Mouse (Mus musculus) right cerebral cortex, postnatal 10 days (tissue): ENCODE data around the gene Dcakd.
"Not testable (repeated sequence)": the region's sequence is repeated elsewhere in the genome, so short reads cannot be mapped to it uniquely, and the experiment has no call there.

Source experiments
- DNase-seq, 2 experiments: peaks; one replicate each; pipeline ENCODE4 v3.0.0; 2021; ENCODE audit warnings: low spot score in 2 of 2

The Dcakd gene

GRCm38 (mm10) chr11:102981151-102981890 is 46.8 kb downstream of the Dcakd start:
- DNase-seq, result no peak

DNA sequence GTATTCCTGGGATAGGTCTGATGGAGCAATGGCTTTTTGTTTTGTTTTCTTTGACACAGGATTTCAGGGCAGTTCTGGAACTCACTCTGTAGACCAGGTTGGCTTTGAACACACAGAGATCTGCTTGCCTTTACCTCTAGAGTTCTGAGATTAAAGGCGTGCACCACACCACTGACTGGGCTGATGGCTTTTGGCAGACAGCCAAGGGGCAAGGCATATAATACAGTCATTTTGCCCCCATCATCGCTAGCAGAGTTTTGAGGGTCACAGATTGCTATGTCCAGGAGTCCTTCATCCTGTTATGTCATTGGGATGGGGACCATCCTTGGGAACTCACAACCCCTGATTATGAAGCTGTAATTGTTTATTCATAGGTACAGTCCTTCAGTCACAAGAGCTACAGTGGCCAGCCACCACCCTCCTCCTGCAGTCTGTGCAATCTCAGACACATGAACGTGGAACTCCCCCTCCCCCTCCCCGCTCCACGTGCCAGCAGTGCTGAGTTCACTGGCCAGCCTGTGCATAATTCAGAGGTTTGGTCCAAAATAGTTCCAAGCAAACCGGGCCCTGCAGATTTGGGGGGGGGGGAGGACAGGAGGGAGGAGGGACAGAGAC is 50.0 kb downstream of the Dcakd start:
- no peak for DNase-seq

- not testable (repeated sequence) for DNase-seq
Measured at GRCm38 (mm10) chr11:102975966-102976365, 52.2 kb downstream of the Dcakd start.

- no peak for DNase-seq
Measured at GRCm38 (mm10) chr11:102972326-102972725, 55.8 kb downstream of the Dcakd start.

DNA sequence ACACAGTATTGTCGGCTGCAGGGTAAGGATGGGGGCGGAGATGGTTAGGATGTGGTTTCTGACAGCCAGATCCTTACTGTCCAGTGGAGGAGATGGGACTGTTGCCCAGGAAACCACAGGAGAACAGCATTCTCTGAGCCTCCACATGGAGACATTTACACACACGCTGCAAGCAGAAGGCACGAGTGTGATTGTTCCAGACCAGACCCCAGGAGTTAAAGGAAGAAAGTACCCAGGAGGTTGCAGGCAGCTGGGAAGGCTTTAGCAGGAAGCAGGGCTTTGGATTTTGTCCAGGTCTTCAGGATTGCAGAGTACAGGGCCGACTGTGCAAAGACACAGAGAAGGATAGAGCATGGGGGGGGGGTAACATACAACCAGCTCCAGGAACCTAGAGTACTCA is 56.5 kb downstream of the Dcakd start:
- DNase-seq, result peak; percentile 38 to 58

GRCm38 (mm10) chr11:102964547-102965091 is 63.5 kb downstream of the Dcakd start:
- DNase-seq, result no peak

DNA sequence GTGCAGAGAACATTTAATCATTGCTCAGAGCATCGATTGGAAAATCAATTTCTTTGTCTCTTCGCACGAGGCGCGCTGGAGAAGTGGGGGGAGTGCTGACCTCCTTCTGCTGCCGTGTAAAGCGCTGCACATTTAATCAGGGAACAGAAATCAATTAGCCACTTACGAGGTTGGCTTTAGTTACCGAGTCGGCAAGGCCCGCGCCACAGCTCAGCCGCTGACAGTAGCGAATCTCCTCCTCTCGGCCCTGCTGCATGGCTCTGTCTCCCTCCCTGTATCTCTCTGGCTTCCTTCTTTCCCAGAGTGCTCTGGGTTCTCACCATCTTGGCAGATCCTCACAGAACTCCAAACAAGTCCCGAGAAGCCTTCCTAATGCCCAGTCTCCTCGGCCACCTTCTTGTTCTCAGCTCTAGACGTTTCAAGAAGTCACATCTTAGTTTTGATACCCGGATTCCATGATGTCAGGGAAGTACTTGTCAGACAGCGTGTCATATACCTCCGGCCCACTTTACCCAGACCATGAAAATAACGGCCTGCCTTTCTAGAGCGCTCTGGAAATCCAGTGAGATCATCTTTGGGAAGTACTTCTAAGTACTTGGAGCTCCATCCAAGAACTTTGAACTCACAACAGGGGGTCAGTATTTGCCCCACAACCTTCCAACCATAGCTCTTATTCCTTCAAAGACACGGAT is 64.1 kb downstream of the Dcakd start:
- DNase-seq, result no peak

GRCm38 (mm10) chr11:102963246-102963854 is 64.8 kb downstream of the Dcakd start:
- DNase-seq, result no peak

- no peak for DNase-seq
Measured at GRCm38 (mm10) chr11:102962861-102963245, 65.3 kb downstream of the Dcakd start.

GRCm38 (mm10) chr11:102961082-102961481 is 67.1 kb downstream of the Dcakd start:
- DNase-seq, result no peak

DNA sequence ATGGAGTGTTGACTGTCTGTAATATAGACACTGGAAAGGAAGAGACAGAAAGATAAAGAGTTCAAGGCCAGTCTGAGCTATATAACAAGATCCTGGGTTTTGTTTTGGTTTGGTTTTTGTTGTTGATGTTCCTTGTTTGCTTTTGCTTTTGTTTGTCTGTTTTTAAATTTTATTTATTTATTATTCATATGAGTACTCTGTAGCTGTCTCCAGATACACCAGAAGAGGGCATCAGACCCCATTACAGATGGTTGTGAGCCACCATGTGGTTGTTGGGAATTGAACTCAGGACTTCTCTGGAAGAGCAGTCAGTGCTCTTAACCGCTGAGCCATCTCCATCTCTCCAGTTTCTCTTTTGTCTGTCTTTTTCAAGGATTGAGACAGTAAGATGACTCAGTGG is 69.3 kb downstream of the Dcakd start:
- DNase-seq, result no peak

GRCm38 (mm10) chr11:102958431-102958830 is 69.7 kb downstream of the Dcakd start:
- no peak for DNase-seq

DNA sequence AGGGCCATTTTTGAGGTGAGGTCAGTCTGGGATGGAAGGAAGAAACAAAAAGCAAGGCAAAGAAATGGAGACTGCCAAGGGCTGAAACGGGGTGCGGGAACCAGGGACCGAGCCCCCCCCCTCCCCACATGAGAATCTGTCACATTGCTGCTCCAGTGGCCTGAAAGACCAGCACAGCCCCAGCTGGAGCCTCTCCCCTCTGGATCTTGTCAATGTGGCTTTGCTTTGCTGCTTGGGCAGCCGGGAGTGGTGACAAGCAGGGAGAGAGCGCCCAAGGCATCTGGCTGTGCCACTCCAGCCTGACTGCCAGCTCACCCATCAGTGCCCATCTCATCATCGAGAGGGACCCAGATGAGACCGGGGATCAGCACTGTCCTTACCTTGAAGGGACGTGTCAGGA is 70.4 kb downstream of the Dcakd start:
- no peak for DNase-seq

- no peak for DNase-seq
Measured at GRCm38 (mm10) chr11:102956962-102957614, 71.0 kb downstream of the Dcakd start.

DNA sequence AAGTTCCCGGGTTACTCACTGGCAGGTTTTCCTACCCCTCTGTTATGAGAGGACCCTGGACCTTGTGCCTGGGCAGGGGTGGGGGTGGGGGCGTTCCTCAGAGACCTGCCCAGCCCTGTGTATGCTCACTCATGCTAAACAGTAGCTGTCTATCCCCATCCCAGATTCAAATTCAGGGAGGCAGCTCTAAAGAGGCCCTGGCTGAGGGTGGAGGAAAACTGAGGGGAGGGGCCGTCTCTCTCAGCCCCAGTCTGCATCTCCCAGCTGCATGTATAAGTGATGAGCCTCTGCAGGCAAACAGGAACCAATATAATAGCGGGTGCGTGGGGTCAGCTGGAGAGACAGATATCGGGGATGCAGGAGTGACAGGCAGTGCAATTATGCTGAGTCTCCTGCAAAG is 75.2 kb downstream of the Dcakd start:
- no peak for DNase-seq

GRCm38 (mm10) chr11:102948043-102948961 is 79.8 kb downstream of the Dcakd start:
- peak; percentile 54 to 59 for DNase-seq

- no peak for DNase-seq
Measured at GRCm38 (mm10) chr11:102946992-102947343, 81.2 kb downstream of the Dcakd start.

- peak; percentile 79 to 85 for DNase-seq
Measured at GRCm38 (mm10) chr11:102946265-102946991, 81.7 kb downstream of the Dcakd start, which contains the start of gene C1ql1. Gene C1ql1, minus strand, starts transcription at chr11:102946688.

DNA sequence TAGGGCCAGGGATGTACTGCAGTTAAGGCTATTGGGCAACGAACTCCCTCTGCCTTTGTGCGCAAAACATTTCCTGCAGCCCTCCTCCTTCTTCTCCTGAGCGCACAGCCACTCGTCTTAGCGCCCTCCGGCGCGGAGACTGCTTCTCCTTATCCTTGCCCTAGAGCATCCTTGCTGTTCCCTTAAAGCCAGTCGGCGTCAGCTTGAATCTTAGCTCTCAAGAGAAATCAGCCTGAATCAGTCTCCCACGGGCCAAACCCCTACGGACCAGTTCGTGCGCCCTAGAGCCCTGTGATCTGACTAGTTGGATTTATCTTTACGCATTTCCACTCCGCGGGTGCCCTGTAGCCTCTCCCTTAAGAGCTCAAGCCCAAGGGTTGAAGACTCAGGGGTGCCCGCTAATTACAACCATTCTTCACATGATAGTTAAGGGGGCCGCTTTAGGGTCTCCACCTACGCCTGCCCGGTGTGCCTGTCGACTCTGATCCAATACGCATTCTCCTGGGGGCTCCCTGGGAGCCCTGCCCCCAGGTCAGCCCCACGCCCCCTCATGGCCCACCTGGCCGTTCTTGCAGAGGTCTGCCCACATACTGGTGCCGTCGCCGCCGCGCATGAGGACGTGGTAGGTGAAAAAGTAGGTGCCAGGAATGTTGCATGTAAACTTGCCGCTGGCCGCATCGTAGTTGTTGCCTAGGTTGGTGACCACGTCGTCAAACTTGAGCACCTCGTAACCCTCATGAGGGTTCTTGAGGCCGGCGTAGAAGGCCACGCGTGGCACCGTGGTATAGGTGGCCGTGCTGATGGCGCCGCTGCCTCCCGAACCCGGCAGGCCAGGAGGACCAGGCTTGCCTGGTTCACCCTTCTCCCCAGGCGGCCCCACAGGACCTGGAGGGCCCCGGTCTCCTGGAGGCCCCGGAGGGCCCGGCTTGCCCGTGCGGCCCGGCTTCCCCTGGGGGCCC is 82.5 kb downstream of the Dcakd start:
- DNase-seq, result no peak
